In genomic region chr17:32025386-32025785, GRCm38 (mm10) we compare ENCODE assay signal across 8 mouse cellular contexts. TPM values are rescaled to one million over a fixed set of nuclear protein-coding genes. Genes with fewer than 3 reads are reported as not detected.
DNase-seq lines count a peak whose midpoint lies in the region; ATAC-seq and TF ChIP-seq lines count a peak whose summit lies in the region.

No protein-coding gene starts in this region.

- WGBS in liver, adult 2 months: 20% methylated on average over 2 of the region's 2 CpGs
- WGBS in liver, embryonic 12.5 days (ENCODE audit: insufficient replicate concordance): 11% methylated on average over 2 of the region's 2 CpGs
- 10% methylated on average over 2 of the region's 2 CpGs for WGBS in intestine, embryonic 16.5 days
- WGBS in stomach, embryonic 14.5 days: 20% methylated on average over 2 of the region's 2 CpGs

- intact Hi-C loops in left cerebral cortex, postnatal 36 days (cut with DNase I): loop anchor here (1.0 to 5.0 kb wide), 3 partner anchors 182 to 503 kb away; partner anchors contain the start of gene Ndufv3

- no peak for TF ChIP-seq POLR2A in liver, adult 2 months (IDR thresholded peaks at IDR 0.05; ENCODE audit: extremely low read depth, insufficient read depth, low read length)

- H3K4me2 ChIP-seq in liver, embryonic 12.5 days: no peak overlapping the region
- no peak overlapping the region for H3K4me2 ChIP-seq in intestine, embryonic 16.5 days (ENCODE audit: low read depth, low read length)
- H3K4me2 ChIP-seq in stomach, embryonic 14.5 days (replicated peaks; ENCODE audit: low read depth, low read length): no peak overlapping the region

- no peak overlapping the region for H3K27ac ChIP-seq in liver, adult 2 months (replicated peaks; ENCODE audit: insufficient read depth, low read depth, low read length)
- H3K27ac ChIP-seq in liver, embryonic 12.5 days: no peak overlapping the region
- H3K27ac ChIP-seq in intestine, embryonic 16.5 days (ENCODE audit: low read length): no peak overlapping the region
- no peak overlapping the region; the same call in 1 of the 2 replicates for H3K27ac ChIP-seq in stomach, embryonic 14.5 days (ENCODE audit: low read length)

- peak; percentile 90 for TF ChIP-seq CTCF in liver, adult 2 months (IDR thresholded peaks at IDR 0.05; ENCODE audit: low read depth, low read length)

- H3K36me3 ChIP-seq in liver, adult 2 months (ENCODE audit: control insufficient read depth, insufficient read depth, low read length): no peaks in the 10 kb centered on the region
- no peaks in the 10 kb centered on the region for H3K36me3 ChIP-seq in liver, embryonic 12.5 days
- H3K36me3 ChIP-seq in intestine, embryonic 16.5 days (ENCODE audit: control insufficient read depth, insufficient read depth, low read length): no peaks in the 10 kb centered on the region
- no peaks in the 10 kb centered on the region for H3K36me3 ChIP-seq in stomach, embryonic 14.5 days (ENCODE audit: control insufficient read depth, insufficient read depth, low read length)

- no peaks in the 10 kb centered on the region for H3K79me2 ChIP-seq in liver, adult 2 months (ENCODE audit: control insufficient read depth, insufficient read depth, low read length)

- no peaks in the 10 kb centered on the region for H3K9me3 ChIP-seq in liver, embryonic 12.5 days (replicated peaks)
- no peaks in the 10 kb centered on the region for H3K9me3 ChIP-seq in intestine, embryonic 16.5 days (ENCODE audit: control insufficient read depth, low read length)
- no peaks in the 10 kb centered on the region for H3K9me3 ChIP-seq in stomach, embryonic 14.5 days (ENCODE audit: control insufficient read depth, low read depth, low read length)

- DNase-seq in liver, adult 2 months (ENCODE audit: extremely low read depth, low read depth, low spot score): peak; percentile 48
- peak; percentile 76 to 79 for DNase-seq in cerebellum, postnatal 10 days
- DNase-seq in gastrocnemius, adult 8-10 months (ENCODE audit: low spot score in 2 of 2): peak; percentile 37 to 46
- peak; percentile 43 to 60 for DNase-seq in left cerebral cortex, postnatal 36 days (ENCODE audit: low spot score in 2 of 2)

- no peaks in the 10 kb centered on the region for H3K27me3 ChIP-seq in liver, adult 2 months (ENCODE audit: control insufficient read depth, insufficient read depth, low read length)
- no peaks in the 10 kb centered on the region for H3K27me3 ChIP-seq in liver, embryonic 12.5 days (replicated peaks)
- H3K27me3 ChIP-seq in intestine, embryonic 16.5 days (replicated peaks; ENCODE audit: control insufficient read depth, insufficient read depth, low read length): no peaks in the 10 kb centered on the region
- H3K27me3 ChIP-seq in stomach, embryonic 14.5 days (ENCODE audit: control insufficient read depth, insufficient read depth, low read length): no peaks in the 10 kb centered on the region

- H3K9ac ChIP-seq in liver, adult 2 months (ENCODE audit: low read depth, low read length): no peak overlapping the region
- H3K9ac ChIP-seq in liver, embryonic 12.5 days: no peak overlapping the region
- H3K9ac ChIP-seq in intestine, embryonic 16.5 days (ENCODE audit: low read depth, low read length): no peak overlapping the region
- no peak overlapping the region for H3K9ac ChIP-seq in stomach, embryonic 14.5 days (replicated peaks; ENCODE audit: low read depth, low read length)

- H3K4me3 ChIP-seq in liver, adult 2 months (ENCODE audit: insufficient read depth, low read depth, low read length): no peak overlapping the region
- no peak overlapping the region for H3K4me3 ChIP-seq in liver, embryonic 12.5 days
- H3K4me3 ChIP-seq in intestine, embryonic 16.5 days (ENCODE audit: low read length): no peak overlapping the region
- H3K4me3 ChIP-seq in stomach, embryonic 14.5 days (ENCODE audit: low read depth, low read length): no peak overlapping the region

- ATAC-seq in liver, embryonic 12.5 days: no peak
- ATAC-seq in intestine, embryonic 16.5 days: peak; percentile 69
- ATAC-seq in monocyte, adult 5-6 weeks (replicated peaks; ENCODE audit: insufficient number of reproducible peaks, low FRiP score, low TSS enrichment, poor library complexity, severe bottlenecking): peak; percentile 81
- ATAC-seq in stomach, embryonic 14.5 days (ENCODE audit: insufficient number of reproducible peaks, insufficient read depth, low FRiP score, low read depth): 0 out of 2 replicates have a peak, but pooled peaks have one; percentile 53

- H3K4me1 ChIP-seq in liver, adult 2 months (ENCODE audit: control insufficient read depth, insufficient read depth, low read length): peaks cover 7% of the 10 kb centered on the region; the same call in 1 of the 2 replicates
- no peaks in the 10 kb centered on the region for H3K4me1 ChIP-seq in liver, embryonic 12.5 days
- no peaks in the 10 kb centered on the region for H3K4me1 ChIP-seq in intestine, embryonic 16.5 days (ENCODE audit: control insufficient read depth, insufficient read depth, low read length)
- no peaks in the 10 kb centered on the region for H3K4me1 ChIP-seq in stomach, embryonic 14.5 days (ENCODE audit: control insufficient read depth, insufficient read depth, low read length)

RNA-seq across cellular contexts. Expression of gene Rrp1b, which starts 10.5 kb away (rescaled TPM):
- 4.8 and 5.7 TPM in 2 replicates for total RNA-seq in liver, adult 2 months (2014; rRNA removed)
- 3.6 and 5.9 TPM in 2 replicates for polyA plus RNA-seq in liver, adult 2 months (2012; rRNA removed)
- 51.6 and 51.7 TPM in 2 replicates for polyA plus RNA-seq in liver, embryonic 12.5 days (2016; fragmentation: Nextera tagmentation; extraction: Ambion mirVana)
- 10 to 100 TPM in 1 of 4 experiments, 1 to 10 TPM in 3; 5.1 to 10.5 (median 7.5) TPM for total RNA-seq in gastrocnemius, adult 8-10 months (2022)
- polyA plus RNA-seq in intestine, embryonic 16.5 days (2015; fragmentation: Nextera tagmentation; extraction: Ambion mirVana): 41.2 and 49.5 TPM in 2 replicates
- total RNA-seq in left cerebral cortex, postnatal 36 days (2021): 10 to 100 TPM; 13.2 to 21.7 TPM
- total RNA-seq in monocyte, adult 5-6 weeks (2017): 45.7 to 57.2 TPM (median 48.0 TPM) in 3 replicates
- polyA plus RNA-seq in stomach, embryonic 14.5 days (2014; fragmentation: Nextera tagmentation; extraction: Ambion mirVana): 55.1 and 60.8 TPM in 2 replicates

RNA-seq across cellular contexts. Expression of gene Hsf2bp, which starts 10.8 kb away (rescaled TPM):
- total RNA-seq in liver, adult 2 months (2014; rRNA removed): 0.13 and 0.46 TPM in 2 replicates
- polyA plus RNA-seq in liver, adult 2 months (2012; rRNA removed): 0.12 and 0.18 TPM in 2 replicates
- polyA plus RNA-seq in liver, embryonic 12.5 days (2016; fragmentation: Nextera tagmentation; extraction: Ambion mirVana): 0.13 and 0.14 TPM in 2 replicates
- total RNA-seq in gastrocnemius, adult 8-10 months (2022): under 1 TPM; 0.82 to 0.99 (median 0.93) TPM
- 0.15 and 0.53 TPM in 2 replicates for polyA plus RNA-seq in intestine, embryonic 16.5 days (2015; fragmentation: Nextera tagmentation; extraction: Ambion mirVana)
- total RNA-seq in left cerebral cortex, postnatal 36 days (2021): 1 to 10 TPM in 1 of 2 experiments, under 1 TPM in 1; 0.64 to 1.4 TPM
- not detected in 3 replicates for total RNA-seq in monocyte, adult 5-6 weeks (2017)
- polyA plus RNA-seq in stomach, embryonic 14.5 days (2014; fragmentation: Nextera tagmentation; extraction: Ambion mirVana): 0.17 and 0.78 TPM in 2 replicates
